Mouse (Mus musculus) lung, embryonic 14.5 days (tissue): ENCODE measurements at regions not wholly inside any gene's neighbourhood (a gene's known extent, or its start where the extent isn't known, plus 50 kb on each side); places are given as distances from the start of the nearest gene placed in this dataset.
"Not testable (repeated sequence)": the region's sequence is repeated elsewhere in the genome, so short reads cannot be mapped to it uniquely, and the experiment has no call there.

ENCODE experiments used
- ATAC-seq: fragments of 200-750 bp; cut with Nextera tagmentation; 2 replicates; pipeline ENCODE4 v1.8.0; 2017; ENCODE audit warnings: mild to moderate bottlenecking, moderate TSS enrichment, moderate library complexity; ENCODE audit not compliant: insufficient read depth
- DNase-seq: peaks from one replicate; pipeline ENCODE4 v3.0.0-alpha.2; 2015
- H3K27ac ChIP-seq: fragments of 300-500 bp; sonication (generic); 2 replicates; pipeline ENCODE4 v1.5.1; 2014; ENCODE audit warnings: low read depth, mild to moderate bottlenecking, moderate library complexity
- H3K27me3 ChIP-seq: fragments of 300-500 bp; sonication (generic); 2 replicates; pipeline ENCODE4 v1.6.1; 2014; ENCODE audit warnings: low read length, control low read depth; ENCODE audit not compliant: insufficient read depth
- H3K36me3 ChIP-seq: fragments of 300-500 bp; sonication (generic); 2 replicates; pipeline ENCODE4 v1.6.1; 2014; ENCODE audit warnings: control low read depth; ENCODE audit not compliant: insufficient read depth
- H3K4me1 ChIP-seq: fragments of 300-500 bp; sonication (generic); 2 replicates; pipeline ENCODE4 v1.6.1; 2014; ENCODE audit warnings: antibody characterized with exemption, control low read depth; ENCODE audit not compliant: insufficient read depth
- H3K4me2 ChIP-seq: fragments of 300-500 bp; sonication (generic); 2 replicates; pipeline ENCODE4 v1.6.1; 2014; ENCODE audit warnings: mild to moderate bottlenecking
- H3K4me3 ChIP-seq: fragments of 300-500 bp; sonication (generic); 2 replicates; pipeline ENCODE4 v1.5.1; 2014; ENCODE audit warnings: low read depth, low read length
- H3K9ac ChIP-seq: fragments of 300-500 bp; sonication (generic); 2 replicates; pipeline ENCODE4 v1.6.1; 2014
- H3K9me3 ChIP-seq: fragments of 300-500 bp; sonication (generic); 2 replicates; pipeline ENCODE4 v1.6.1; 2016; ENCODE audit warnings: low read depth, low read length, control low read depth
- CTCF ChIP-seq: IDR thresholded peaks from 2 replicates; pipeline ENCODE4 v1.5.1; 2016; ENCODE audit warnings: antibody characterized with exemption, low read depth
- WGBS: fragments of 180-500 bp; shearing (Covaris S2); extraction: QIAGEN DNeasy Blood & Tissue Kit; methylation state at CpG from one replicate; pipeline ENCODE4 v1.1.7; 2014; 5-methylcytosine and 5-hydroxymethylcytosine counted together

DNA sequence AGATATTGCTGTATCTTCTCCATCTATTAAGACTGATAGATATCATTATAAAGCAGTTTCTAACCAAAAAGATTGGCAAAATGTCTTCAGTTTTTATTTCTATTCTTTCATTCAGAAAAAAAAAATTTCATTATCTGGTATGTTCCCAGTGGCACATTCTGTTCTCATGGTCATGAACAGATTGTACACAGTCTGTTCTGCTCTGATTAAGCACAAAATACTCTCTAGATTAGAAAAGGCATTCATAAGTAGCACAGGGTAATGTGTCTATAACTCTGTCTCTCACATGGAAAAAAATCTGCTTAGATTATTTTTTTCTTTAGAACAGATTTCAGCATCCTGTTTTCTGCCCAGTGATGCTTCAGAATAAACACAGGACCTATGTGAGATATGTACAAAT is 306.3 kb upstream of the Gm21830 start:
- Histone ChIP-seq H3K4me3 (no peak overlapping the region), H3K27me3 (no peaks in the 10 kb centered on the region), H3K27ac (no peak overlapping the region), H3K4me1 (no peaks in the 10 kb centered on the region), H3K9me3 (no peaks in the 10 kb centered on the region), H3K4me2 (no peak overlapping the region), H3K9ac (no peak overlapping the region), H3K36me3 (no peaks in the 10 kb centered on the region)
- TF ChIP-seq CTCF, result no peak
- no peak for DNase-seq
- no peak for ATAC-seq

DNA sequence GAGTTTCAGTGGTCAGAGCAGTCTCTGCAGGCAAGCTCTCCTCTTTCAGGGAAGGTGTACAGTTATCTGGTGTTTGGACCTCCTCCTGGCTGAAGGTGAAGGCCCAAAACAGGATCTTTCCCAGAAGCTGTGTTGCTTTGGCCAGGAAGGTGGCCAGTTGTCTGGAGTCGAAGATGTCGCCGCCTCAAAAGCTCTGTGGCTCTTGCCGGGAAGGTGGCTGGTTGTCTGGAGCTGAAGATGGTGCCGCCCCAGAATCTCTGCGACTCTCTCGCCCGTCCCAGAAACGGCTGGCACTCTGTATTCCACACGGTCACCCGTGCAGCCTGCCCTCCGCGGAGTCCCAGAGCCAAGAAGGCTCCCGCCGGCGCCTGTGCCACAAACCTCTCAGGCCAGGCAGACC is 304.7 kb upstream of the Scn7a start:
- not testable (repeated sequence) for H3K4me3 ChIP-seq, H3K9ac ChIP-seq, H3K27ac ChIP-seq, H3K9me3 ChIP-seq, ATAC-seq, H3K4me1 ChIP-seq, H3K36me3 ChIP-seq, DNase-seq, H3K4me2 ChIP-seq, H3K27me3 ChIP-seq
- 97% methylated on average over 5 of the region's 16 CpGs for WGBS

DNA sequence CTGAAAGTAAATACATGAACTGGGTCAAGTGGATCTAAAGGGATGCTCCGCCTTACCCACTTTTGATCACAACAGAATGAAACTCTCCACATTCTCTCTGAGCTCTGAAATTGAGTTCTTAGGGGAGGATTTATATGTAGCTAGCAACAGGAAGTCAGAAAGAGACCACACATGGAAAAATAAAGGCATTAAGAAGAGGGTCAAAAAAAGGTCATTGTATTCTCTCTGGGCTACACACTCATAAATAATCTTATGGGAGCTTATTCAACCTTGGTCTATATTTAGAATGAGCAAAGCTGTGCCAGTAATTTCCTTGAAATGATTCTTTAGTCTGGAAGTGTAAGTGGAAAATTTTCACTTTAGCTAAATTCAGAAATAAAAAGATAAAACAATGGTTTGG is 284.2 kb upstream of the Scn7a start:
- ATAC-seq (peak; percentile 58; the same call in 1 of the 2 replicates), DNase-seq (peak; percentile 38)
- H3K27ac ChIP-seq, result no peak overlapping the region
- H3K36me3 ChIP-seq, result no peaks in the 10 kb centered on the region
- TF ChIP-seq CTCF, result no peak
- H3K4me2 ChIP-seq, result no peak overlapping the region
- H3K9ac ChIP-seq, result no peak overlapping the region
- no peaks in the 10 kb centered on the region for H3K9me3 ChIP-seq
- no peak overlapping the region for H3K4me3 ChIP-seq
- no peaks in the 10 kb centered on the region for H3K4me1 ChIP-seq
- no peaks in the 10 kb centered on the region for H3K27me3 ChIP-seq
- 64% methylated on average over 1 of the region's 1 CpGs for WGBS
